Mouse (Mus musculus) kidney, postnatal 0 days (tissue): ENCODE results near the gene Vmn1r189. TPM values are rescaled to one million over a fixed set of nuclear protein-coding genes. Genes with fewer than 3 reads are reported as not detected.

Experiments
- ATAC-seq: fragments of 200-750 bp; cut with Nextera tagmentation; replicated peaks from 2 replicates; pipeline ENCODE4 v1.8.0; 2017; ENCODE audit warnings: low read depth, moderate number of reproducible peaks, moderate TSS enrichment, moderate library complexity; ENCODE audit not compliant: low FRiP score
- DNase-seq: peaks from one replicate; pipeline ENCODE4 v3.0.0-alpha.2; 2016; ENCODE audit warnings: low spot score
- H3K27ac ChIP-seq: fragments of 300-500 bp; sonication (generic); 2 replicates; pipeline ENCODE4 v1.5.1; 2014; ENCODE audit warnings: mild to moderate bottlenecking
- H3K27me3 ChIP-seq: fragments of 300-500 bp; sonication (generic); 2 replicates; pipeline ENCODE4 v1.6.1; 2014; ENCODE audit warnings: low read length, mixed read lengths; ENCODE audit not compliant: insufficient read depth
- H3K36me3 ChIP-seq: fragments of 300-500 bp; sonication (generic); 2 replicates; pipeline ENCODE4 v1.6.1; 2014; ENCODE audit warnings: low read length, mixed read lengths; ENCODE audit not compliant: insufficient read depth
- H3K4me1 ChIP-seq: fragments of 300-500 bp; sonication (generic); replicated peaks from 2 replicates; pipeline ENCODE4 v1.6.1; 2014; ENCODE audit warnings: antibody characterized with exemption, low read length, mixed read lengths; ENCODE audit not compliant: insufficient read depth
- H3K4me2 ChIP-seq: fragments of 300-500 bp; sonication (generic); 2 replicates; pipeline ENCODE4 v1.6.1; 2014; ENCODE audit warnings: mild to moderate bottlenecking, low read length, moderate library complexity, mixed read lengths
- H3K4me3 ChIP-seq: fragments of 300-500 bp; sonication (generic); replicated peaks from 2 replicates; pipeline ENCODE4 v1.5.1; 2014; ENCODE audit warnings: low read depth, low read length
- H3K9ac ChIP-seq: fragments of 300-500 bp; sonication (generic); 2 replicates; pipeline ENCODE4 v1.6.1; 2014; ENCODE audit warnings: low read depth, low read length
- H3K9me3 ChIP-seq: fragments of 300-500 bp; sonication (generic); replicated peaks from 2 replicates; pipeline ENCODE4 v1.6.1; 2016; ENCODE audit warnings: low read length, inconsistent platforms, mixed read lengths
- CTCF ChIP-seq: IDR thresholded peaks from 2 replicates; pipeline ENCODE4 v1.5.1; 2016; ENCODE audit warnings: antibody characterized with exemption, low read depth, mild to moderate bottlenecking, moderate library complexity
- WGBS: fragments of 180-500 bp; shearing (Covaris S2); extraction: QIAGEN DNeasy Blood & Tissue Kit; methylation state at CpG from one replicate; pipeline ENCODE4 v1.1.7; 2014; 5-methylcytosine and 5-hydroxymethylcytosine counted together
- microRNA-seq: library from miRNA; unstranded; fragments of <30 nt; microRNA quantifications from one replicate; pipeline ENCODE4, GENCODE M21; 2016
- polyA plus RNA-seq: library from polyadenylated mRNA; unstranded; fragments of >200 nt; fragmentation: Nextera tagmentation; extraction: Ambion mirVana; gene quantifications from 2 replicates; pipeline ENCODE4 v1.2.1, GENCODE M21; 2015

Vmn1r189 gene
- polyA plus RNA-seq, 1 experiment from 2014 or later: not detected

DNA sequence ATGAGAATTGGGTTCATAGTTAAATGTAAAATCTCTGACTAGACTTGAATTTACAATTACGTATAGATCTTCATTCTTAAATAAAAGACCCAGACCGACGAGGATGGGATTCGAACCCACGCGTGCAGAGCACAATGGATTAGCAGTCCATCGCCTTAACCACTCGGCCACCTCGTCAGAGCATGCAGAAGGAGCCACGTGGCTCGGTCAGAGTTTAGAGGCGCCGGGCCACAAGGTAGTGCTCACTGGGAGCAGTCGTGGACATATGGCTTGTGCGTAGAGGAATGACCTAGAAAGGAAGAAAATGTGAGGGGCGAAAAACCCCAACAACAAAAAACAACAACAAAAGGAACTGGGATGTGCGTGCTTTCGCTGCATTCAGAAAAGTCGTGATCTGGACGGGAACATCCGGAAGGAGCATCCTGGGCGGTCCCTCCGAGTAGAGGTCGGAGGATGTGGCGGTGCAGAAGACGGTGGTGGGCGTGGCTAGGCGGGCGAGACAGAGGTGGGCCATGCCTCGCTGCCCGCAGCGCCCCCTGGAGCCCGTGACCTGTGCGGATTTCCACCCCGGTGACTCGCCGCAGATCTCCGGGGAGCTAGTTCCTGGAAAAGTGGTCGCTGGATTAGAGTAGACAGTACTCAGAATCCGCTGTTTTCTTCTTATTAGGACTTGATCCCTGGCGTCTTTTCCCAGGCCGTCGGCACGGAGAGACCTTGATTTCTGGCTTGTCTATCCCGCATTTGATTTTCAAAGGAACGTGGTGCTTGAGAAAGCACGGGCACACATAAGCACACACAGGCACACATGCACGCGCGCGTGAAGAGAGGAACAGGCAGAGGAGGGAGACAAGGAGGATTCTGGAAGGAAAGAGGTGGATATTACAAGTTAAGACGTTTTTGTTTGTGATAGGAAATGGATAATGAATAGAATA is 54.8 kb downstream of the Vmn1r189 start:
- peak overlapping the region; percentile 67 for H3K4me2 ChIP-seq
- ATAC-seq (peak; percentile 97), DNase-seq (peak; percentile 97)
- H3K4me3 ChIP-seq: peak overlapping the region; percentile 52
- under 1% methylated on average over 52 of the region's 52 CpGs for WGBS
- TF ChIP-seq CTCF: peak; percentile 83
- peak overlapping the region; percentile 82 for H3K27ac ChIP-seq
- H3K36me3 ChIP-seq: no peaks in the 10 kb centered on the region
- peak overlapping the region; percentile 60 for H3K9ac ChIP-seq
- no peaks in the 10 kb centered on the region for H3K4me1 ChIP-seq
- H3K27me3 ChIP-seq: no peaks in the 10 kb centered on the region
- no peaks in the 10 kb centered on the region for H3K9me3 ChIP-seq

Small RNA genes within 50 kb of the gene (microRNA-seq; reads per million reads assigned to microRNA genes)
- gene Gm26300: not detected

Other genes with a start within 250 kb of the Vmn1r189 start
- 8.5 and 9.6 TPM in 2 replicates for gene Zfp184, start 160.7 kb downstream of the Vmn1r189 start, polyA plus RNA-seq
- not detected in 2 replicates for gene Pom121l2, start 124.6 kb downstream of the Vmn1r189 start, polyA plus RNA-seq
- gene Prss16, start 96.1 kb downstream of the Vmn1r189 start, polyA plus RNA-seq: 0.21 and 0.60 TPM in 2 replicates
- gene Hist1h2ah, start 70.3 kb downstream of the Vmn1r189 start, polyA plus RNA-seq: 4.0 and 4.5 TPM in 2 replicates
- 4.0 and 4.8 TPM in 2 replicates for gene Hist1h2bk, start 70.0 kb downstream of the Vmn1r189 start, polyA plus RNA-seq
- gene Hist1h4i, start 64.5 kb downstream of the Vmn1r189 start, polyA plus RNA-seq: 15.3 and 17.2 TPM in 2 replicates
- gene Hist1h2ag, start 62.9 kb downstream of the Vmn1r189 start, polyA plus RNA-seq: 33.8 and 48.4 TPM in 2 replicates
- gene Hist1h2bj, start 62.6 kb downstream of the Vmn1r189 start, polyA plus RNA-seq: 8.5 and 10.2 TPM in 2 replicates
- not detected in 2 replicates for gene Vmn1r188, start 21.4 kb downstream of the Vmn1r189 start, polyA plus RNA-seq
- not detected in 2 replicates for gene Vmn1r191, start 78.1 kb upstream of the Vmn1r189 start, polyA plus RNA-seq
- gene Vmn1r192, start 85.3 kb upstream of the Vmn1r189 start, polyA plus RNA-seq: not detected in 2 replicates
- gene Vmn1r193, start 117.3 kb upstream of the Vmn1r189 start, polyA plus RNA-seq: not detected in 2 replicates
- gene Vmn1r194, start 138.4 kb upstream of the Vmn1r189 start, polyA plus RNA-seq: not detected in 2 replicates
- gene Vmn1r195, start 164.7 kb upstream of the Vmn1r189 start, polyA plus RNA-seq: not detected in 2 replicates
- gene Vmn1r196, start 184.1 kb upstream of the Vmn1r189 start, polyA plus RNA-seq: not detected in 2 replicates
- not detected in 2 replicates for gene Vmn1r197, start 218.8 kb upstream of the Vmn1r189 start, polyA plus RNA-seq
- not detected in 2 replicates for gene Vmn1r198, start 244.5 kb upstream of the Vmn1r189 start, polyA plus RNA-seq